In genomic region chr13:47183033-47183730, GRCm38 (mm10) we compare ENCODE assay signal across 26 mouse cellular contexts.
DNase-seq lines count a peak whose midpoint lies in the region; ATAC-seq and TF ChIP-seq lines count a peak whose summit lies in the region.
"Had no signal": no experiment of that assay in that cellular context is flagged by ENCODE, and none has a peak within 500 bp of the region (broad histone marks: within the 10 kb centered on the region; RNA-seq: fewer than 3 reads in every experiment).

No protein-coding gene starts in this region.

- intact Hi-C loops in heart, postnatal 10 days (cut with DNase I), result no loop called here
- intact Hi-C loops in left cerebral cortex, adult 2 months (cut with DNase I), result no loop called here

- DNase-seq in heart, postnatal 10 days, result no peak
- no peak for DNase-seq in left cerebral cortex, adult 2 months (ENCODE audit: extremely low spot score in 1 of 2, low spot score in 2 of 2)
- DNase-seq in left cerebral cortex, adult 18-20 months (ENCODE audit: low spot score in 2 of 2), result no peak
- DNase-seq in MN1 (ENCODE audit: low spot score), result no peak
- DNase-seq: adrenal gland, postnatal 25 days; cerebellum, adult 18-20 months; cerebellum, postnatal 10 days; heart, postnatal 36 days; kidney, adult 11 months; kidney, postnatal 25 days; lung, adult 18-20 months; lung, postnatal 4 days; midbrain, embryonic 14.5 days; retina, postnatal 1 day had no signal

- peaks cover 16% of the 10 kb centered on the region for H3K4me1 ChIP-seq in heart, embryonic 12.5 days (replicated peaks)
- peaks cover 4% of the 10 kb centered on the region for H3K4me1 ChIP-seq in bone marrow, adult 2 months (ENCODE audit: control insufficient read depth, insufficient read depth, low read length)
- H3K4me1 ChIP-seq: embryonic facial prominence, embryonic 13.5 days; forebrain, embryonic 15.5 days; neural tube, embryonic 15.5 days; stomach, embryonic 15.5 days had no signal

- TF ChIP-seq CTCF in left cerebral cortex, adult 2 months (IDR thresholded peaks at IDR 0.05), result no peak
- TF ChIP-seq CTCF in bone marrow, adult 2 months (IDR thresholded peaks at IDR 0.05; ENCODE audit: control insufficient read depth, insufficient read depth, low read length), result no peak

- TF ChIP-seq POLR2A in bone marrow, adult 2 months (IDR thresholded peaks at IDR 0.05; ENCODE audit: borderline replicate concordance, control insufficient read depth, low read depth, low read length), result no peak

- H3K4me2 ChIP-seq in heart, embryonic 12.5 days, result no peak overlapping the region
- H3K4me2 ChIP-seq: embryonic facial prominence, embryonic 13.5 days; forebrain, embryonic 15.5 days; hindbrain, embryonic 14.5 days; limb, embryonic 13.5 days; neural tube, embryonic 15.5 days; stomach, embryonic 15.5 days had no signal

- 83% methylated on average over 9 of the region's 9 CpGs for WGBS in heart, embryonic 12.5 days
- WGBS in bone marrow, adult 2 months, result 57% methylated on average over 9 of the region's 9 CpGs

- no peaks in the 10 kb centered on the region for H3K36me3 ChIP-seq in heart, embryonic 12.5 days
- H3K36me3 ChIP-seq: embryonic facial prominence, embryonic 13.5 days; forebrain, embryonic 10.5 days; forebrain, embryonic 15.5 days; limb, embryonic 13.5 days; neural tube, embryonic 15.5 days; stomach, embryonic 15.5 days had no signal

- H3K4me3 ChIP-seq in heart, embryonic 12.5 days, result no peak overlapping the region
- H3K4me3 ChIP-seq in left cerebral cortex, adult 2 months, result no peak overlapping the region
- H3K4me3 ChIP-seq in bone marrow, adult 2 months (replicated peaks; ENCODE audit: control insufficient read depth, low read depth, low read length), result no peak overlapping the region
- H3K4me3 ChIP-seq: embryonic facial prominence, embryonic 13.5 days; forebrain, embryonic 10.5 days; forebrain, embryonic 15.5 days; limb, embryonic 13.5 days; neural tube, embryonic 15.5 days; stomach, embryonic 15.5 days had no signal

- H3K27me3 ChIP-seq in heart, embryonic 12.5 days (replicated peaks), result no peaks in the 10 kb centered on the region
- H3K27me3 ChIP-seq: embryonic facial prominence, embryonic 13.5 days; forebrain, embryonic 15.5 days; neural tube, embryonic 15.5 days; stomach, embryonic 15.5 days had no signal

- no peaks in the 10 kb centered on the region for H3K9me3 ChIP-seq in heart, embryonic 12.5 days (replicated peaks)
- H3K9me3 ChIP-seq: embryonic facial prominence, embryonic 13.5 days; forebrain, embryonic 10.5 days; forebrain, embryonic 15.5 days; limb, embryonic 13.5 days; neural tube, embryonic 15.5 days; stomach, embryonic 15.5 days had no signal

- H3K9ac ChIP-seq in heart, embryonic 12.5 days, result no peak overlapping the region
- H3K9ac ChIP-seq: embryonic facial prominence, embryonic 13.5 days; forebrain, embryonic 15.5 days; hindbrain, embryonic 14.5 days; limb, embryonic 13.5 days; neural tube, embryonic 15.5 days; stomach, embryonic 15.5 days had no signal

- H3K27ac ChIP-seq in heart, embryonic 12.5 days (ENCODE audit: poor library complexity, severe bottlenecking), result 0 out of 2 replicates have a peak overlapping the region, but pooled peaks have one; percentile 25
- peak overlapping the region; percentile 59 for H3K27ac ChIP-seq in left cerebral cortex, adult 2 months
- H3K27ac ChIP-seq in bone marrow, adult 2 months (ENCODE audit: control insufficient read depth, insufficient read depth, low read depth, low read length, poor library complexity), result peak overlapping the region; percentile 61; the same call in 1 of the 2 replicates
- H3K27ac ChIP-seq: embryonic facial prominence, embryonic 13.5 days; forebrain, embryonic 10.5 days; forebrain, embryonic 15.5 days; hindbrain, embryonic 14.5 days; limb, embryonic 13.5 days; neural tube, embryonic 15.5 days; stomach, embryonic 15.5 days had no signal

- ATAC-seq in heart, embryonic 12.5 days (ENCODE audit: insufficient number of reproducible peaks, low FRiP score), result no peak
- ATAC-seq in megakaryocyte progenitor cell, adult 5-6 weeks (replicated peaks; ENCODE audit: poor library complexity), result peak; percentile 62
- ATAC-seq: CD4-positive, CD25-positive, alpha-beta regulatory T cell, adult 4 months; forebrain, embryonic 15.5 days; lung, postnatal 0 days had no signal
